Mouse (Mus musculus): ENCODE data around the gene Sobp.

- TF ChIP-seq CTCF (IDR thresholded peaks at IDR 0.05; ENCODE audit: low read depth) (no peak), EP300 (IDR thresholded peaks at IDR 0.05; ENCODE audit: low read depth) (no peak)
Measured at GRCm38 (mm10) chr10:43120688-43121450, 53.5 kb downstream of the Sobp start.
